Mouse (Mus musculus): Measurements from ENCODE around the gene Sos2. TPM values are rescaled to one million over a fixed set of nuclear protein-coding genes. Genes with fewer than 3 reads are reported as not detected.
A peak's percentile ranks its signal among the peaks of the same experiment; 100 is the strongest.

The Sos2 gene
- 10 to 100 TPM; 41.9 to 45.5 TPM for total RNA-seq (2021)
- long read RNA-seq, experiment 1, partial matches to known transcripts = 2 of 2 reads
- long read RNA-seq, experiment 1, other reads (novel, unspliced or antisense) = 0 of 2 reads
- long read RNA-seq, experiment 2, full-length matches to known transcripts = 2 of 3 reads
- long read RNA-seq, experiment 2, partial matches to known transcripts = 1 of 3 reads
- long read RNA-seq, experiment 2, other reads (novel, unspliced or antisense) = 0 of 3 reads

GRCm38 (mm10) chr12:69681566-69682061 is at the start of gene Sos2:
Sos2 (minus strand) TSS chr12:69681852.
- DNase-seq (ENCODE audit: low spot score in 2 of 2) = peak; percentile 23 to 31

GRCm38 (mm10) chr12:69730306-69730705 is 48.7 kb upstream of the Sos2 start:
- DNase-seq (ENCODE audit: low spot score in 2 of 2) = no peak

- no peak for DNase-seq (ENCODE audit: low spot score in 2 of 2)
Measured at GRCm38 (mm10) chr12:69729246-69729645, 47.6 kb upstream of the Sos2 start.

GRCm38 (mm10) chr12:69724711-69725460 is 43.2 kb upstream of the Sos2 start, which contains the start of the genes L2hgdh and Atp5s:
L2hgdh (minus strand) TSS chr12:69724873.
Atp5s (plus strand) TSS chr12:69724950.
- DNase-seq (ENCODE audit: low spot score in 2 of 2) = peak; percentile 90 to 94

- no peak for DNase-seq (ENCODE audit: low spot score in 2 of 2)
Measured at GRCm38 (mm10) chr12:69724018-69724710, 42.5 kb upstream of the Sos2 start.

- DNase-seq (ENCODE audit: low spot score in 2 of 2) = no peak
Measured at GRCm38 (mm10) chr12:69723376-69723775, 41.7 kb upstream of the Sos2 start.

GRCm38 (mm10) chr12:69722857-69723256 is 41.2 kb upstream of the Sos2 start:
- DNase-seq (ENCODE audit: low spot score in 2 of 2) = no peak

GRCm38 (mm10) chr12:69713628-69714027 is 32.0 kb upstream of the Sos2 start:
- DNase-seq (ENCODE audit: low spot score in 2 of 2) = no peak

GRCm38 (mm10) chr12:69704799-69705458 is 23.3 kb upstream of the Sos2 start:
- no peak for DNase-seq (ENCODE audit: low spot score in 2 of 2)

- DNase-seq (ENCODE audit: low spot score in 2 of 2) = no peak
Measured at GRCm38 (mm10) chr12:69698352-69698751, 16.7 kb upstream of the Sos2 start.

GRCm38 (mm10) chr12:69696746-69697145 is 15.1 kb upstream of the Sos2 start:
- peak in 1 of 2 experiments; percentile 28 for DNase-seq (ENCODE audit: low spot score in 2 of 2)

- DNase-seq (ENCODE audit: low spot score in 2 of 2) = no peak
Measured at GRCm38 (mm10) chr12:69693471-69693870, 11.8 kb upstream of the Sos2 start.

- no peak for DNase-seq (ENCODE audit: low spot score in 2 of 2)
Measured at GRCm38 (mm10) chr12:69690714-69691113, 9.1 kb upstream of the Sos2 start.

- DNase-seq (ENCODE audit: low spot score in 2 of 2) = no peak
Measured at GRCm38 (mm10) chr12:69689094-69689493, 7.4 kb upstream of the Sos2 start.

GRCm38 (mm10) chr12:69688368-69688767 is 6.7 kb upstream of the Sos2 start:
- no peak for DNase-seq (ENCODE audit: low spot score in 2 of 2)

- peak; percentile 38 to 68 for DNase-seq (ENCODE audit: low spot score in 2 of 2)
Measured at GRCm38 (mm10) chr12:69683537-69683936, 1.9 kb upstream of the Sos2 start.

- no peak for DNase-seq (ENCODE audit: low spot score in 2 of 2)
Measured at GRCm38 (mm10) chr12:69682788-69683419, 1.3 kb upstream of the Sos2 start.

- DNase-seq (ENCODE audit: low spot score in 2 of 2) = peak; percentile 73 to 80
Measured at GRCm38 (mm10) chr12:69682065-69682787, 574 bp upstream of the Sos2 start.

GRCm38 (mm10) chr12:69680635-69681565 is 752 bp downstream of the Sos2 start:
- peak; percentile 18 to 23 for DNase-seq (ENCODE audit: low spot score in 2 of 2)

Data from adrenal gland, postnatal 4 days (tissue).